In genomic region chr13:56740496-56740895, GRCm38 (mm10) we compare ENCODE assay signal across 23 mouse cellular contexts. TPM values are rescaled to one million over a fixed set of nuclear protein-coding genes. Genes with fewer than 3 reads are reported as not detected.
"Had no signal": no experiment of that assay in that cellular context is flagged by ENCODE, and none has a peak within 500 bp of the region (broad histone marks: within the 10 kb centered on the region; RNA-seq: fewer than 3 reads in every experiment).

No protein-coding gene starts in this region.

- H3K9ac ChIP-seq: lung, embryonic 14.5 days; midbrain, embryonic 12.5 days; neural tube, embryonic 13.5 days; neural tube, embryonic 15.5 days had no signal

- H3K4me3 ChIP-seq: midbrain, embryonic 10.5 days; midbrain, embryonic 12.5 days; myocyte; neural tube, embryonic 13.5 days; neural tube, embryonic 15.5 days had no signal

- DNase-seq: lung, adult 18-20 months; lung, embryonic 14.5 days; lung, postnatal 10 days; lung, postnatal 4 days; midbrain, embryonic 14.5 days; retina, postnatal 1 day; right cerebral cortex, adult 18-20 months; right cerebral cortex, postnatal 25 days; right cerebral cortex, postnatal 4 days; spleen, adult 18-20 months; thymus, adult 18-20 months; thymus, postnatal 14 days; thymus, postnatal 36 days had no signal

- H3K27me3 ChIP-seq: midbrain, embryonic 12.5 days; neural tube, embryonic 13.5 days; neural tube, embryonic 15.5 days had no signal

- H3K9me3 ChIP-seq: midbrain, embryonic 10.5 days; midbrain, embryonic 12.5 days; neural tube, embryonic 13.5 days; neural tube, embryonic 15.5 days had no signal

- H3K4me2 ChIP-seq: lung, embryonic 14.5 days; midbrain, embryonic 12.5 days; neural tube, embryonic 13.5 days; neural tube, embryonic 15.5 days had no signal

- H3K27ac ChIP-seq: midbrain, embryonic 10.5 days; midbrain, embryonic 12.5 days; neural tube, embryonic 13.5 days; neural tube, embryonic 15.5 days had no signal

- H3K4me1 ChIP-seq: neural tube, embryonic 13.5 days; neural tube, embryonic 15.5 days had no signal

- ATAC-seq: midbrain, embryonic 16.5 days had no signal

RNA-seq across cellular contexts. Expression of gene Gm45623, which starts 13.1 kb away (rescaled TPM):
- total RNA-seq: megakaryocyte, adult 5-6 weeks; megakaryocyte-erythroid progenitor cell, adult 5-6 weeks had no signal
- polyA plus RNA-seq: liver, embryonic 16.5 days; midbrain, embryonic 10.5 days; myocyte; neural tube, embryonic 11.5 days had no signal
